Mouse (Mus musculus): ENCODE results near the gene Pank2. TPM values are rescaled to one million over a fixed set of nuclear protein-coding genes. Genes with fewer than 3 reads are reported as not detected.
"Not testable (repeated sequence)": the region's sequence is repeated elsewhere in the genome, so short reads cannot be mapped to it uniquely, and the experiment has no call there.

The Pank2 gene
- 21.7 and 22.0 TPM in 2 replicates for polyA plus RNA-seq (2015; fragmentation: Nextera tagmentation; extraction: Ambion mirVana)

GRCm38 (mm10) chr2:131262213-131262672 lies at the start of gene Pank2:
Pank2 (plus strand) TSS chr2:131262495.
- H3K27me3 ChIP-seq: no peaks in the 10 kb centered on the region
- H3K27ac ChIP-seq (replicated peaks): peak within 1 kb of the TSS; percentile 100
- no peaks in the 10 kb centered on the region for H3K9me3 ChIP-seq (replicated peaks)
- H3K9ac ChIP-seq: peak within 1 kb of the TSS; percentile 96
- ATAC-seq (ENCODE audit: insufficient read depth): peak; percentile 93
- H3K4me2 ChIP-seq: peak within 1 kb of the TSS; percentile 87
- under 1% methylated on average over 49 of the region's 49 CpGs for WGBS (ENCODE audit: insufficient replicate concordance)
- H3K4me3 ChIP-seq (replicated peaks): peak within 1 kb of the TSS; percentile 87
- peaks cover 11% of the 10 kb centered on the region; the same call in 1 of the 2 replicates for H3K36me3 ChIP-seq (replicated peaks)
- H3K4me1 ChIP-seq (replicated peaks): peaks cover 78% of the 10 kb centered on the region

- Histone ChIP-seq H3K4me3 (replicated peaks) (peak overlapping the region; percentile 40), H3K4me1 (replicated peaks) (peaks cover 74% of the 10 kb centered on the region), H3K27me3 (no peaks in the 10 kb centered on the region), H3K4me2 (peak overlapping the region; percentile 68), H3K27ac (replicated peaks) (peak overlapping the region; percentile 96), H3K36me3 (replicated peaks) (peaks cover 20% of the 10 kb centered on the region), H3K9ac (peak overlapping the region; percentile 70), H3K9me3 (replicated peaks) (no peaks in the 10 kb centered on the region)
- 31% methylated on average over 7 of the region's 7 CpGs for WGBS (ENCODE audit: insufficient replicate concordance)
- ATAC-seq (ENCODE audit: insufficient read depth): peak; percentile 72
Observed at GRCm38 (mm10) chr2:131213773-131214172, 48.5 kb upstream of the Pank2 start.

- no peaks in the 10 kb centered on the region for H3K27me3 ChIP-seq
- no peak overlapping the region for H3K4me2 ChIP-seq
- WGBS (ENCODE audit: insufficient replicate concordance): 85% methylated on average over 7 of the region's 7 CpGs
- H3K4me3 ChIP-seq (replicated peaks): no peak overlapping the region
- H3K9ac ChIP-seq: no peak overlapping the region
- H3K4me1 ChIP-seq (replicated peaks): peaks cover 68% of the 10 kb centered on the region
- no peak for ATAC-seq (ENCODE audit: insufficient read depth)
- H3K9me3 ChIP-seq (replicated peaks): no peaks in the 10 kb centered on the region
- H3K27ac ChIP-seq (replicated peaks): peak overlapping the region; percentile 45
- H3K36me3 ChIP-seq (replicated peaks): peaks cover 20% of the 10 kb centered on the region
Observed at GRCm38 (mm10) chr2:131215941-131216858, 46.1 kb upstream of the Pank2 start.

- no peak for ATAC-seq (ENCODE audit: insufficient read depth)
- Histone ChIP-seq H3K36me3 (replicated peaks) (no peaks in the 10 kb centered on the region), H3K4me3 (replicated peaks) (no peak overlapping the region), H3K9me3 (replicated peaks) (no peaks in the 10 kb centered on the region), H3K4me2 (no peak overlapping the region), H3K4me1 (replicated peaks) (peaks cover 70% of the 10 kb centered on the region), H3K27ac (replicated peaks) (peak overlapping the region; percentile 31; the same call in 1 of the 2 replicates), H3K9ac (no peak overlapping the region), H3K27me3 (no peaks in the 10 kb centered on the region)
- WGBS (ENCODE audit: insufficient replicate concordance): 44% methylated on average over 4 of the region's 4 CpGs
Observed at GRCm38 (mm10) chr2:131220030-131220429, 42.3 kb upstream of the Pank2 start.

GRCm38 (mm10) chr2:131221853-131222515 lies 40.3 kb upstream of the Pank2 start:
- Histone ChIP-seq H3K4me1 (replicated peaks) (peaks cover 74% of the 10 kb centered on the region), H3K36me3 (replicated peaks) (no peaks in the 10 kb centered on the region), H3K4me3 (replicated peaks) (no peak overlapping the region), H3K4me2 (peak overlapping the region; percentile 51; the same call in 1 of the 2 replicates), H3K27me3 (no peaks in the 10 kb centered on the region), H3K9ac (peak overlapping the region; percentile 37; the same call in 1 of the 2 replicates), H3K9me3 (replicated peaks) (no peaks in the 10 kb centered on the region), H3K27ac (replicated peaks) (peak overlapping the region; percentile 96)
- 34% methylated on average over 3 of the region's 3 CpGs for WGBS (ENCODE audit: insufficient replicate concordance)
- ATAC-seq (ENCODE audit: insufficient read depth): no peak

GRCm38 (mm10) chr2:131222562-131222961 lies 39.7 kb upstream of the Pank2 start:
- no peaks in the 10 kb centered on the region for H3K36me3 ChIP-seq (replicated peaks)
- H3K4me1 ChIP-seq (replicated peaks): peaks cover 79% of the 10 kb centered on the region
- no peaks in the 10 kb centered on the region for H3K9me3 ChIP-seq (replicated peaks)
- no peak overlapping the region; the same call in 1 of the 2 replicates for H3K4me3 ChIP-seq (replicated peaks)
- H3K4me2 ChIP-seq: peak overlapping the region; percentile 51
- peak overlapping the region; percentile 37 for H3K9ac ChIP-seq
- peak overlapping the region; percentile 96 for H3K27ac ChIP-seq (replicated peaks)
- ATAC-seq (ENCODE audit: insufficient read depth): peak; percentile 34
- WGBS (ENCODE audit: insufficient replicate concordance): 7% methylated on average over 5 of the region's 5 CpGs
- H3K27me3 ChIP-seq: no peaks in the 10 kb centered on the region

GRCm38 (mm10) chr2:131223569-131223968 lies 38.7 kb upstream of the Pank2 start:
- Histone ChIP-seq H3K4me1 (replicated peaks) (peaks cover 82% of the 10 kb centered on the region), H3K4me3 (replicated peaks) (0 out of 2 replicates have a peak overlapping the region, but pooled peaks have one; percentile 5), H3K4me2 (peak overlapping the region; percentile 51), H3K27me3 (no peaks in the 10 kb centered on the region), H3K9ac (peak overlapping the region; percentile 37), H3K36me3 (replicated peaks) (no peaks in the 10 kb centered on the region), H3K9me3 (replicated peaks) (no peaks in the 10 kb centered on the region), H3K27ac (replicated peaks) (peak overlapping the region; percentile 96)
- ATAC-seq (ENCODE audit: insufficient read depth): peak; percentile 99
- WGBS (ENCODE audit: insufficient replicate concordance): 30% methylated on average over 1 of the region's 1 CpGs

- H3K9ac ChIP-seq: no peak overlapping the region
- no peaks in the 10 kb centered on the region for H3K9me3 ChIP-seq (replicated peaks)
- peaks cover 77% of the 10 kb centered on the region for H3K4me1 ChIP-seq (replicated peaks)
- peak overlapping the region; percentile 96 for H3K27ac ChIP-seq (replicated peaks)
- H3K36me3 ChIP-seq (replicated peaks): no peaks in the 10 kb centered on the region
- no peak overlapping the region for H3K4me3 ChIP-seq (replicated peaks)
- no peak overlapping the region for H3K4me2 ChIP-seq
- no peak for ATAC-seq (ENCODE audit: insufficient read depth)
- H3K27me3 ChIP-seq: 0 out of 2 replicates have a peak, but pooled peaks cover 6% of the 10 kb centered on the region
- 90% methylated on average over 6 of the region's 6 CpGs for WGBS (ENCODE audit: insufficient replicate concordance)
Observed at GRCm38 (mm10) chr2:131225178-131225577, 37.1 kb upstream of the Pank2 start.

- H3K27ac ChIP-seq (replicated peaks): peak overlapping the region; percentile 24; the same call in 1 of the 2 replicates
- H3K9ac ChIP-seq; H3K36me3 ChIP-seq (replicated peaks); H3K4me3 ChIP-seq (replicated peaks); H3K4me2 ChIP-seq; H3K9me3 ChIP-seq (replicated peaks); H3K27me3 ChIP-seq; ATAC-seq (ENCODE audit: insufficient read depth): not testable (repeated sequence)
- 67% methylated on average over 2 of the region's 2 CpGs for WGBS (ENCODE audit: insufficient replicate concordance)
- H3K4me1 ChIP-seq (replicated peaks): peaks cover 69% of the 10 kb centered on the region
Observed at GRCm38 (mm10) chr2:131226669-131227068, 35.6 kb upstream of the Pank2 start.

- Histone ChIP-seq H3K9ac (no peak overlapping the region), H3K36me3 (replicated peaks) (no peaks in the 10 kb centered on the region), H3K27ac (replicated peaks) (peak overlapping the region; percentile 24; the same call in 1 of the 2 replicates), H3K27me3 (0 out of 2 replicates have a peak, but pooled peaks cover 6% of the 10 kb centered on the region), H3K4me2 (no peak overlapping the region), H3K4me1 (replicated peaks) (peaks cover 69% of the 10 kb centered on the region), H3K4me3 (replicated peaks) (no peak overlapping the region), H3K9me3 (replicated peaks) (no peaks in the 10 kb centered on the region)
- 50% methylated on average over 3 of the region's 3 CpGs for WGBS (ENCODE audit: insufficient replicate concordance)
- no peak for ATAC-seq (ENCODE audit: insufficient read depth)
Observed at GRCm38 (mm10) chr2:131227243-131227642, 35.1 kb upstream of the Pank2 start.
